Mouse (Mus musculus) MEL (cell line): Measurements from ENCODE around the gene Cadps. TPM values are rescaled to one million over a fixed set of nuclear protein-coding genes. Genes with fewer than 3 reads are reported as not detected.

Experiments used
- DNase-seq: peaks from one replicate; pipeline ENCODE4 v3.0.0; 2011; ENCODE audit warnings: low read depth, low spot score
- H3K27ac ChIP-seq: 2 replicates; pipeline ENCODE4 v1.5.1; 2012; ENCODE audit warnings: low read depth, mild to moderate bottlenecking, control low read depth, low read length, moderate library complexity; ENCODE audit not compliant: control insufficient read depth
- H3K27me3 ChIP-seq, 2 experiments: fragments of 150-350 bp in 1 of 2; sonication (generic) in 1 of 2; 2 replicates each; pipeline ENCODE4 v1.6.1; 2012; ENCODE audit warnings: low read length in 2 of 2, mild to moderate bottlenecking in 2 of 2, improper control_type of control experiment in 1 of 2, moderate library complexity in 1 of 2; ENCODE audit not compliant: insufficient read depth in 2 of 2, control insufficient read depth in 1 of 2
- H3K36me3 ChIP-seq, 2 experiments: 2 replicates each; pipeline ENCODE4 v1.6.1; 2012 to 2014; ENCODE audit warnings: low read length in 2 of 2, improper control_type of control experiment in 1 of 2, inconsistent platforms in 1 of 2, mild to moderate bottlenecking in 1 of 2; ENCODE audit not compliant: insufficient read depth in 2 of 2, control insufficient read depth in 1 of 2
- H3K4me1 ChIP-seq, 2 experiments: fragments of 150-350 bp in 1 of 2; sonication (generic) in 1 of 2; 2 replicates each; pipeline ENCODE4 v1.6.1; 2012; ENCODE audit warnings: low read length in 2 of 2, improper control_type of control experiment in 1 of 2, mild to moderate bottlenecking in 1 of 2; ENCODE audit not compliant: insufficient read depth in 2 of 2, control insufficient read depth in 1 of 2
- H3K4me3 ChIP-seq, 2 experiments: fragments of 150-350 bp in 1 of 2; sonication (generic) in 1 of 2; 2 replicates each; pipeline ENCODE4 v1.5.1; 2012; ENCODE audit warnings: low read depth in 2 of 2, low read length in 2 of 2, mild to moderate bottlenecking in 2 of 2, moderate library complexity in 2 of 2, control low read depth in 1 of 2, improper control_type of control experiment in 1 of 2; ENCODE audit not compliant: control insufficient read depth in 1 of 2, insufficient read depth in 1 of 2
- H3K79me2 ChIP-seq: 2 replicates; pipeline ENCODE4 v1.6.1; 2012; ENCODE audit warnings: mild to moderate bottlenecking, low read length, moderate library complexity; ENCODE audit not compliant: control insufficient read depth, poor library complexity, insufficient read depth
- H3K9ac ChIP-seq: 2 replicates; pipeline ENCODE4 v1.6.1; 2012; ENCODE audit warnings: low read depth, mild to moderate bottlenecking, control low read depth, low read length, moderate library complexity; ENCODE audit not compliant: control insufficient read depth, poor library complexity, severe bottlenecking
- H3K9me3 ChIP-seq: fragments of 150-350 bp; sonication (generic); replicated peaks from 2 replicates; pipeline ENCODE4 v1.6.1; 2012; ENCODE audit warnings: mild to moderate bottlenecking, low read length, improper control_type of control experiment, moderate library complexity; ENCODE audit not compliant: insufficient read depth
- BHLHE40 ChIP-seq: IDR thresholded peaks from 2 replicates; pipeline ENCODE4 v1.6.1; 2012; ENCODE audit warnings: low read depth, mild to moderate bottlenecking, inconsistent platforms, low read length, improper control_type of control experiment, borderline replicate concordance
- CHD1 ChIP-seq: IDR thresholded peaks from 2 replicates; pipeline ENCODE4 v1.6.1; 2012; ENCODE audit warnings: low read depth, mild to moderate bottlenecking, inconsistent platforms, low read length, improper control_type of control experiment
- CHD2 ChIP-seq: IDR thresholded peaks from 2 replicates; pipeline ENCODE4 v1.6.1; 2011; ENCODE audit warnings: low read length, improper control_type of control experiment
- ELF1 ChIP-seq: IDR thresholded peaks from 2 replicates; pipeline ENCODE4 v1.6.1; 2014; ENCODE audit warnings: low read depth, mild to moderate bottlenecking, inconsistent platforms, low read length, improper control_type of control experiment, moderate library complexity
- ETS1 ChIP-seq: IDR thresholded peaks from 2 replicates; pipeline ENCODE4 v1.6.1; 2012; ENCODE audit warnings: low read depth, mild to moderate bottlenecking, inconsistent platforms, low read length, improper control_type of control experiment, moderate library complexity
- GABPA ChIP-seq: IDR thresholded peaks from 2 replicates; pipeline ENCODE4 v1.6.1; 2012; ENCODE audit warnings: low read depth, mild to moderate bottlenecking, inconsistent platforms, low read length, improper control_type of control experiment, moderate library complexity
- HCFC1 ChIP-seq: IDR thresholded peaks from 2 replicates; pipeline ENCODE4 v1.6.1; 2012; ENCODE audit warnings: low read depth, mild to moderate bottlenecking, inconsistent platforms, low read length, improper control_type of control experiment, moderate library complexity
- KAT2A ChIP-seq: conservative IDR thresholded peaks from 2 replicates; pipeline ENCODE4 v1.6.1; 2012; ENCODE audit warnings: low read depth, low read length, improper control_type of control experiment, inconsistent platforms
- MAZ ChIP-seq: IDR thresholded peaks from 2 replicates; pipeline ENCODE4 v1.6.1; 2012; ENCODE audit warnings: low read depth, mild to moderate bottlenecking, inconsistent platforms, low read length, improper control_type of control experiment
- MEF2A ChIP-seq: IDR thresholded peaks from 2 replicates; pipeline ENCODE4 v1.6.1; 2014; ENCODE audit warnings: low read depth, mild to moderate bottlenecking, inconsistent platforms, low read length, improper control_type of control experiment; ENCODE audit not compliant: poor library complexity, insufficient replicate concordance, severe bottlenecking; ENCODE audit errors: extremely low read depth
- MXI1 ChIP-seq: IDR thresholded peaks from 2 replicates; pipeline ENCODE4 v1.6.1; 2011; ENCODE audit warnings: mild to moderate bottlenecking, low read depth, low read length, improper control_type of control experiment
- NRF1 ChIP-seq: IDR thresholded peaks from 2 replicates; pipeline ENCODE4 v1.6.1; 2014; ENCODE audit warnings: low read depth, mild to moderate bottlenecking, inconsistent platforms, low read length, improper control_type of control experiment, moderate library complexity; ENCODE audit not compliant: poor library complexity, insufficient read depth, severe bottlenecking
- RAD21 ChIP-seq: IDR thresholded peaks from 2 replicates; pipeline ENCODE4 v1.6.1; 2011; ENCODE audit warnings: mild to moderate bottlenecking, low read depth, low read length, improper control_type of control experiment
- RCOR1 ChIP-seq: IDR thresholded peaks from 2 replicates; pipeline ENCODE4 v1.6.1; 2012; ENCODE audit warnings: low read depth, mild to moderate bottlenecking, inconsistent platforms, low read length, improper control_type of control experiment
- SMC3 ChIP-seq: IDR thresholded peaks from 2 replicates; pipeline ENCODE4 v1.6.1; 2011; ENCODE audit warnings: low read depth, low read length, improper control_type of control experiment
- TCF12 ChIP-seq: IDR thresholded peaks from 2 replicates; pipeline ENCODE4 v1.6.1; 2014; ENCODE audit warnings: low read depth, mild to moderate bottlenecking, inconsistent platforms, low read length, improper control_type of control experiment, moderate library complexity
- UBTF ChIP-seq: IDR thresholded peaks from 2 replicates; pipeline ENCODE4 v1.6.1; 2012; ENCODE audit warnings: low read depth, mild to moderate bottlenecking, inconsistent platforms, low read length, improper control_type of control experiment, moderate library complexity, borderline replicate concordance; ENCODE audit not compliant: insufficient read depth
- USF1 ChIP-seq: IDR thresholded peaks from 2 replicates; pipeline ENCODE4 v1.6.1; 2014; ENCODE audit warnings: low read depth, mild to moderate bottlenecking, inconsistent platforms, low read length, improper control_type of control experiment, moderate library complexity
- USF2 ChIP-seq, 2 experiments: IDR thresholded peaks; 2 replicates each; pipeline ENCODE4 v1.6.1; 2011 to 2012; ENCODE audit warnings: improper control_type of control experiment in 2 of 2, low read length in 2 of 2, borderline replicate concordance in 1 of 2, inconsistent platforms in 1 of 2, low read depth in 1 of 2, mild to moderate bottlenecking in 1 of 2; ENCODE audit not compliant: insufficient read depth in 1 of 2
- ZKSCAN1 ChIP-seq: IDR thresholded peaks from 2 replicates; pipeline ENCODE4 v1.6.1; 2012; ENCODE audit warnings: low read depth, mild to moderate bottlenecking, inconsistent platforms, low read length, improper control_type of control experiment, moderate library complexity
- ZNF384 ChIP-seq: IDR thresholded peaks from 2 replicates; pipeline ENCODE4 v1.6.1; 2012; ENCODE audit warnings: low read depth, mild to moderate bottlenecking, inconsistent platforms, low read length, improper control_type of control experiment
- polyA plus RNA-seq, 2 experiments: library from polyadenylated mRNA; stranded (reverse) in 1 of 2; unstranded in 1 of 2; fragments of >175 nt in 1 of 2; fragments of >200 nt in 1 of 2; gene quantifications; 2 replicates each; pipeline versions ENCODE4 v1.2.1 to v1.2.4; 2012; ENCODE audit warnings: low replicate concordance in 2 of 2, low read depth in 1 of 2; ENCODE audit not compliant: insufficient read length in 2 of 2, insufficient read depth in 1 of 2, missing spikeins in 1 of 2
- total RNA-seq: library from RNA; depleted of rRNA; stranded (reverse); fragments of 300-350 nt; gene quantifications from 2 replicates; pipeline ENCODE4 v1.2.3, GENCODE M21; 2012

Cadps gene
- total and polyA plus RNA-seq, 3 experiments, result not detected

GRCm38 (mm10) chr14:12624256-12625130, 198.4 kb downstream of the Cadps start:
- H3K36me3 ChIP-seq, result no peaks in the 10 kb centered on the region
- no peaks in the 10 kb centered on the region for H3K4me1 ChIP-seq
- TF ChIP-seq GABPA, result no peak
- no peak for TF ChIP-seq RCOR1
- no peak for TF ChIP-seq ETS1
- no peak for TF ChIP-seq UBTF
- no peak for TF ChIP-seq NRF1
- no peak for TF ChIP-seq MEF2A
- TF ChIP-seq USF2 (IDR thresholded peaks at IDR 0.05; ENCODE audit: borderline replicate concordance in 1 of 2, insufficient read depth in 1 of 2, low read depth in 1 of 2, low read length in 2 of 2), result no peak
- H3K27me3 ChIP-seq, result no peaks in the 10 kb centered on the region
- H3K4me3 ChIP-seq, result no peak overlapping the region
- H3K9me3 ChIP-seq, result no peaks in the 10 kb centered on the region
- H3K79me2 ChIP-seq, result no peaks in the 10 kb centered on the region
- H3K9ac ChIP-seq, result no peak overlapping the region
- DNase-seq, result no peak
- H3K27ac ChIP-seq, result no peak overlapping the region

GRCm38 (mm10) chr14:12607025-12607424, 215.9 kb downstream of the Cadps start:
- Histone ChIP-seq H3K27me3 (no peaks in the 10 kb centered on the region), H3K4me3 (no peak overlapping the region), H3K4me1 (no peaks in the 10 kb centered on the region), H3K27ac (no peak overlapping the region), H3K36me3 (no peaks in the 10 kb centered on the region), H3K79me2 (no peaks in the 10 kb centered on the region), H3K9me3 (no peaks in the 10 kb centered on the region), H3K9ac (no peak overlapping the region)
- no peak for DNase-seq
- no peak for TF ChIP-seq TCF12
- TF ChIP-seq HCFC1, result no peak
- TF ChIP-seq GABPA, result no peak
- no peak for TF ChIP-seq MAZ

DNA sequence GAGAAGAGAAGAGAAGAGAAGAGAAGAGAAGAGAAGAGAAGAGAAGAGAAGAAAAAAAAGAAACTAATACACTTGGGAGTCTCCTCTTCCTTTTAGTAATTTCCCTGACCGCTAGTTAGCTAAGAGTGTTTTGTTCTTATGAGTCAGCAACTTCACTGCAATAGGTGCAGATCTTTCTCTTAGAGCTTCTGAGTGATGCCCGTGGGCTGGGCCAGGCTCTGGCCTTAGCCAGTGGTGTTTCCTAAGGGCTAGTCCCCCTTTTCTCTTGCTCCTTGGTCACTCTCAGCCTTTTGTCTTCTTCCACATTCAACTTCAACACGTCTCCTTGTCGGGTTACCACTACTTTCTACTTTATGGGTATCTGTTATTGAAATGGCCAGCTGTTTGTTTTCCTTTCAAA, 216.7 kb downstream of the Cadps start:
- no peaks in the 10 kb centered on the region for H3K36me3 ChIP-seq
- H3K4me1 ChIP-seq, result no peaks in the 10 kb centered on the region
- no peaks in the 10 kb centered on the region for H3K27me3 ChIP-seq

More for the DNA sequence above, 216.7 kb downstream of the Cadps start:
- H3K9ac ChIP-seq, result no peak overlapping the region
- TF ChIP-seq RAD21 (no peak), CHD1 (no peak), SMC3 (no peak), NRF1 (no peak), USF2 (IDR thresholded peaks at IDR 0.05; ENCODE audit: borderline replicate concordance in 1 of 2, insufficient read depth in 1 of 2, low read depth in 1 of 2, low read length in 2 of 2) (no peak), USF1 (no peak), ZNF384 (no peak), CHD2 (no peak), BHLHE40 (no peak), TCF12 (no peak), MXI1 (no peak), KAT2A (no peak), ELF1 (no peak), ETS1 (no peak), ZKSCAN1 (no peak)
- H3K27ac ChIP-seq, result no peak overlapping the region
- no peak for DNase-seq
- no peak overlapping the region for H3K4me3 ChIP-seq
- no peaks in the 10 kb centered on the region for H3K79me2 ChIP-seq
- H3K9me3 ChIP-seq, result no peaks in the 10 kb centered on the region
